Mouse (Mus musculus): ENCODE results near the gene C530025M09Rik. TPM values are rescaled to one million over a fixed set of nuclear protein-coding genes. Genes with fewer than 3 reads are reported as not detected.

C530025M09Rik gene
- total RNA-seq (2015; ENCODE audit: low replicate concordance) (not detected in 2 replicates), total RNA-seq (2017; ENCODE audit: low replicate concordance) (not detected in 2 replicates)

DNA sequence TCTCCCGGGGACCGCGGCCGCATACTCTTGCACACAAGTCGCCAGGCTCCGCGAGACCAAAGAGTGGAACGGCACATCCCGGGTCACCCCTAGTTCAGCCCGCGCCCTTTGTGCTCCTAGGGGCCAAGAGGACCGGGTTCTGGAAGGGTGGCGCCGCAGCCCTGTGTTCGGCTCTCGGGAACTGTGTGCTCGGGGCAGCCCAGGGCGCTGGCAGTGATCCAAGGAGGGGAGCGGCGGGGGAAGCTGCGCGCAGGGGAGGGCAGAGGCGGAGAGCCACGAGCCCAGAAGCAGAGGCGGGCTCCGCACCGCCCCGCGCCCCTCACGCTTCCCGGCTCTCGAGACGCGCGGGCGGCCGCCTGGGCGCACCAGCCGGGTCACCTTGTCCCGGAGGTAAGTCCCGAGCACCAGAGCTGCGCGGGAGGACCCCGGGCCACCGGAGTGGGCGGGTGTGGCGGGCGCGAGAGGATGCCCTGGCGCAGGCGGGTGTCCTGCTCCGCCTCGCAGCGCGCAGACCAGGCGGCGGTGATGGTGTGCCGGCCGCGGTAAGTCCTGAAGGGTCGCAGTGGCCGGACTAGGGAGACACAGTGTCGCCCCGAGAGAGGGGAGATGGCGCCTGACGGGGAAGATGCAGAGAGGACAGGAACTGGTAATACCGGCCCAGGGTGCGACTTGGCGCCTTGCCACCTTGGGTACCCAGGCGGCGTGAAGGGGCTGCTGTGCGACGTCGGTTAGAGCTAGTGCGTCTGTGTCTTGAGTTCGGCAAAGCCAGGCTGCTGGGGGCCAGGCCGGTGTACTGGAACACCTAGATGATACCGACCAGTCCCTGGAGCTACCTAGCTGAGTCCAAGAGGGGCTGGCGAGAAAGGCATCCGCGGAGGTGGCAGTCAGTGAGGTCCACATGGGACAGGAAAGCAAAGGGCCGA, at the start of gene C530025M09Rik:
Gene C530025M09Rik (minus strand): TSS at position 678 of the 923 bp plus-strand sequence.
- no peak for ATAC-seq (replicated peaks; ENCODE audit: low FRiP score, poor library complexity, severe bottlenecking)

DNA sequence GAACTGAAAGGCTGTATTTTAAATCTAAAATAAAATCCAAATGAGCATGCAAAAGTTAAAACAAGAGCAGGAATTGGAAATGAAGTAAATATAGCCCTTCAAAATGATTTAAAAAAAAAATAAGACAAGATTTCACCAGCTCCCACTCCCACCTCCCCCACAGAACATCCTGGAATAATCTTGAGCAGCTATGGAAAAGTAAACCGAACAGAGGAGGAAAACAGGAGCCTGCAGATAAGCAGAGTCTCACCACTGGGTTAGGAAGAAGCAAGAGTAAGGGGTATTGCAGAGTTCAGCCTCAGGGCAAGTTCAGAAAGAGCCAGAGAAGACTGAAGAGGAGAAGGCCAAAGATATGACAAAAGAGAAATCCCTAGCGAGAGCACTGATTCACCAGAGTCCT, 46.9 kb upstream of the C530025M09Rik start:
- no peak for ATAC-seq (replicated peaks; ENCODE audit: low FRiP score, poor library complexity, severe bottlenecking)

DNA sequence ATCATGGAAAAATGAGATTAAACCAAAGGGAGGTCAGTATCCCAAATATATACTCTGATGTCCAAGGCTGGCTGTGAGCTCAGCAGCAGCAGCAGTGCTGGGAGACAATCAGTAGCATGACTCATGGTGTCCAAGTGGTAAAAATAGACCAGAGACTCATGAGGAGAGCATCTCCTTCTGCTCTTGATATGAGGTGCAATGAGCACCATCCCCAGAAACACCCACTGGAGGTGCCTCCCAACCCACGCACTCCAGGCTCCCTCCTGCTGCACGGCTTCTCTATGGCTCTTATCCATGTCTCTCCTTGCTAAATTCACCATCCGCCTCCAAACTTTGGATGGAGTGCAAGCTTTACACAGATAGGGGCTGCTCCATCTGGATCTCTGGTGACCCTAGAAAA, 42.3 kb upstream of the C530025M09Rik start:
- ATAC-seq (replicated peaks; ENCODE audit: low FRiP score, poor library complexity, severe bottlenecking): no peak

DNA sequence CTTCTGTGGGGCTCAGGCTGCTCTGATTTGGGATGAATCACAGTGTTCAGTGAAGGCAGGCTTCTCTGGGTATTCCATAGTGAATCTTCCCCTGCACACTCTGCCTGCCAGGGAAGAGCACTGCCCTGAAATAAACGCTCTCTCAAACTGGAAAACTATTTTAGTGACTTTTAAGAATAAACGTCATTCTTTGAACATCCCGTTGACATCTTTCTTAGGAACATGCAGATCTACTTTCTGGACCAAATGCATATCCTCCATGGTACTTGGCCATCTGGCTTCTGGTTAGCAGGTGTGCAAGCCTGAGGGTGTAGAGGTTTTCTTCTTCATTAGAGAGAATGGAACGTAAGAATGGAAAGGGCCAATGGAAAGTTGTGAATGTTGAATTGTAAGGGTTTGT, 41.5 kb upstream of the C530025M09Rik start:
- no peak for ATAC-seq (replicated peaks; ENCODE audit: low FRiP score, poor library complexity, severe bottlenecking)

DNA sequence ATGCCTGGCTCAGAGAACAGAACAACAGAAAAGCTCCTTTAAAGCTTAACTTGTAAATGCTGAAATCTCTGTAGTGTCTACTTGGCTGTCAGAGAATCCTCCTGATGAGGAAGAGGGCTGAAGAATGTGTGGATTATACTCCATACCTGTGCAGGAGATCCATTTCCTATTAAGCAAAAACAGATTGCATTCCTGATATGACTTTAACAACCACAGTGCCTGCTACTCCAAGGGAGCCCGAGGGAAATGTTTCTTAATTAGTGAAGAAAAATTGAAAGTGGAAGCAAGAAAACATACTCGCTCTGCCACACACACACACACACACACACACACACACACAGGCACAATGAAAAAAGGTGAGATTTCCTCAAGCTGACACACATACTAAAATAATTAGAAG, 39.5 kb upstream of the C530025M09Rik start:
- no peak for ATAC-seq (replicated peaks; ENCODE audit: low FRiP score, poor library complexity, severe bottlenecking)

DNA sequence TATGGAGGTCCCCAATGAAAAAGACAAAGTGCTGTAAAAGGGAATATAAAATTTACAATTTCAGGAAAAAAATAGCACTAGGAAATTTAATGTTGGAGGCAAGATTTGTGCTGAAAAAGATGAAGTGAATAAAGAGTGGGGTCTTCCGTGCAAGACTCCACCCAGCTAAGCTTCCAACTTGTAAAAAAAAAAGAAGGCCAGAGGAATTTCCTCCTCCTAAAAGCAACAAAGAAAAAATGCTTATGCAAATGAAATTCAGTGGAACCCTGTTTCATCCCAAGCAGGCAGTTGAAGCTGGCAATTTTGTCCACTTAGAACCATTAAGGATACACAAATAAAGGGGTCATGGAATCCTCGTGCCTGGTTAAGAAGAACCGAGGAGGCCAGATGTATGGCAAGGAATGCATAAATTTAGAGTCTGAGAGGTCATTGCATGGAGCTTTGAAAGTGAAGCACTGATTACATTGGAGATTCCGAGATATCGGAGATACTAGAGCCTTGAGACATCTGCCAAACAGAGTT, 35.0 kb upstream of the C530025M09Rik start:
- ATAC-seq (replicated peaks; ENCODE audit: low FRiP score, poor library complexity, severe bottlenecking): no peak

DNA sequence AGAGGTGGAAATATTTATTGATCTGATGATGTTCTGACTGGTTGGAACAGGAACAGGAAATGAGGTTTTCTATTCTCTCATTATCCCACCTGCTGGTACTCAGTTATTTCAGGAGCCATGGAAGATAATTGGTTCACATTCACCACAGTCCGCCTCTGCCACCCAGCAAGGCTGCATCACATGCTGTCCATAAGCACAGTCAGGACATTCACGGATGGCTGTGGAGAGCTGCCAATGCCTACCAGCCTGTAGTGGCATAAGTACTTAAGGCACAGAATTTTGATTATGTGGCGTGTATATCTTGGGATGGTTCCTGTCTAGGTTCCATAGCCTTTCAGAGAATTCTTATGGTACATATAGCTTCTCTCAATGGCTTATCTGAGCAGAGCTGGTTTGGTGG, 30.0 kb upstream of the C530025M09Rik start:
- no peak for ATAC-seq (replicated peaks; ENCODE audit: low FRiP score, poor library complexity, severe bottlenecking)

DNA sequence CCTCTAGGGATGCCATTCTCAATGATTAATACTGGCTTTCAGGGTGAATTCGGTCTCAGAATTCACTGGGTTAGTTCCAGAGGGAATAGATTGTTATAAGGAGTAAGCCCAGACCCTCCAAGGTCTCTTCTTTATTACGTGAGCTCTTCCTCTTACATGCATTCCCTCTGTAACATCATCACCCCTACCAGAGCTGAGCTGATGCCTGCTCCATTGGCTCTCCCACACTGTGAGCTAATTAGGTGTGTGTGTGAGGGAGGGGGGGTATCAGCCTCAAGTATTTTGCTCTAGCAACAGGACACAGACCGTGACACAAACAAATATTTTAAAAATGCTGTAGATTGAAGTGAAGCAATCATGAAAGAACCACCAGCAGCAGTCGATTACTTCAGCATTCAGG, 17.8 kb upstream of the C530025M09Rik start:
- no peak for ATAC-seq (replicated peaks; ENCODE audit: low FRiP score, poor library complexity, severe bottlenecking)

DNA sequence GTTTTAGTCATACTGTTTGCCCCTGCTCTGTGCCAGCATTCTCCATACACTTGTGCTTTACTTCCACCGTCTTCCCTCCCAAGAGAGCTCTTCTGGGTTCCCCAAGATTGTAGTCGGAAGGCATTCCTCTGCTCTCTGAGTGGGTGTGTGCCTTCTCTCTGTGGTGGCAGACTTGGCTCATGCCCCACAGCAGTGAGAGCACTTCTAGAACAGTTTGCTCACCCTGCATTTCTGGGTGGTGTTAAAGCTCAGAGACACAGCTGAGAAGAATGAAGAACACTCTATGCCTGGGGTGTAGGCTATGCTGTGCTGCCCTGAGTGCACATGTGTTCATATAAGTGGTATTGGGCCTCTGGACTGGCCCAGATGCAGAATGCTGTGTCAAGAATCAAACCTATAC, 13.6 kb upstream of the C530025M09Rik start:
- no peak for ATAC-seq (replicated peaks; ENCODE audit: low FRiP score, poor library complexity, severe bottlenecking)

DNA sequence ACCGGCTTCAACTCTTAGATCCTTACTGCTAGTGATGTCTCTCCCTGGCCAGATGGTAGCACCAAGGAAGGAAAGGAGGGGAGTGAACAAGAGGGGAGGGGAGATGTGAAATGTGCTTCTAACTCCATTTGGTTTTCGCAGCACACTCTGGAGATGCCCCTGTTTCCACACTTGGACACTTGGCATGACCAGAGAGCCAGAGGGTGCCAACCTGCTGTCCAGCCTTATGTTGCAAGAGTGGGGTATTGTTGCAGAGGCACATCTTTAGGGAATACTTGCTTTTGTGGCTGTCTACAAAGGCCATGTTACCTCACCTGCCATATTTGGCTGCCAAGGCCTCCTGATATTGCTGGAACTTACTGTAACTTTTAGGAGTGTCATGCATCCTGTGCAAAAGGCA, 8.7 kb upstream of the C530025M09Rik start:
- no peak for ATAC-seq (replicated peaks; ENCODE audit: low FRiP score, poor library complexity, severe bottlenecking)

DNA sequence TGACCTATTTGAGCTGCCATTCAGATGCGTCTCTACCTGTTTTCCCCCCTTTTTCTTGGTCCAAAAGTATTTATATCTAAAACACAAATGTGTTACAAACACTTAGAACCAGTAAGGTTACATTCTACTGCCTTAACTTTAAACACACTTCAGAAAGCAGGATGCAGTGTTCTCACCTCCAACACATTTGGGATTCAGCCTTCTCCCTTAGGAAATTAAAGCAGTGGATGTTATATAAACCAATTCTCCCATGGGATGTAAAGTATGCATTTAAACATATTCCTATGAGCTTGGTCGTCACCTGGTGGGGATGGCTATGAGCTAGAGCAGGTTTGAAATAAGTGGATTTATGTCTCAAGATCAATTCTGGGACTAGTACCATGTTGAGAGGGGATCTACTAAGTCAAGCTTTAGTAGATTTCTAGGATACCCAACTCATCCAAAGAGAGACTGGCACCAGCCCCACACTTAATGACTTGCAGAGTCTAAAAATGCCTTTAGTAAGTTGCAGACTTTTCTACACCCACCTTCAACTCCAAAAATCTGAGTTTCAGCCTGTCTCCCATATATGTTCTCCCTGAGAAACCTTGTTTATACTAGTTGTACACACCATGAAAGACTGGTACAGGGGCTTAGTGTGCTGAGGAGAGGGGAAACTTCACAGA, 5.6 kb upstream of the C530025M09Rik start:
- ATAC-seq (replicated peaks; ENCODE audit: low FRiP score, poor library complexity, severe bottlenecking): no peak

DNA sequence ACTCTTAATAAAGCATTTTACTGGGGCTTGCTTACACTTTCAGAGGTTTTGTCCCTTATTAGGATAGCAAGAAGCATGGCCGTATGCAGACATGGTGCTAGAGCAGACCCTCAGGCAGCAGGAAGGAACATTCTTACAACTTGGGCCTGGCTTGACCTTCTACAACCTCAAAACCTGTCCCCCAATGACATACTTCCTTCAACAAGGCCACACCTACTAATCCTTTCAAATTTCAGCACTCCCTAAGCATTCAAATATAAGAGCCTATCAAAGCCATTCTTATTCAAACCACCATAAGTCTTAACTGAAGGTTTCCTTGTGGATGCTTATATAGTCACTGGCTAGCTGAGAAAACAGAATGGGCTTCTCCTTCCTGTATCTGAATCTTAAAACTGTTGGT, 4.1 kb upstream of the C530025M09Rik start:
- ATAC-seq (replicated peaks; ENCODE audit: low FRiP score, poor library complexity, severe bottlenecking): no peak

DNA sequence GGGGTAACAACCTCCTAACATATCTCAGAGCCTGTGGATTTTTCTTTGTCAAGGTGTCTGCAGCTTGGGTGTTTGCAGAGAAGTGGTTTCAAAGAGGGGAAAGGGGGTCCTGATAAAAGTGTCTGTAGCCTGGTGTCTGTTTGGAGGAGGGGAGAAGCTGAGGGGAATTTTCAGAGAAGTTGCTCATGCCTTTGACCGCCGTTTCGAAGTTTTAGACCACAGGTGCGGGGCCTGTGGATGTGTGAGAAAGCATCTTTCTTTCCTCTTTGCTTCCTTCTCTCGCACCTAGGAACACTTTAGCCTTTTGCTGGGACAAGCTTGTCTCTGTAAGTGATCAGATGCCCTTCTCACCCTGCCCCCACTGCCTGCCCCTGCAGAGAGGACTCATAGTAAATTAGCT, 1.3 kb upstream of the C530025M09Rik start:
- ATAC-seq (replicated peaks; ENCODE audit: low FRiP score, poor library complexity, severe bottlenecking): no peak

DNA sequence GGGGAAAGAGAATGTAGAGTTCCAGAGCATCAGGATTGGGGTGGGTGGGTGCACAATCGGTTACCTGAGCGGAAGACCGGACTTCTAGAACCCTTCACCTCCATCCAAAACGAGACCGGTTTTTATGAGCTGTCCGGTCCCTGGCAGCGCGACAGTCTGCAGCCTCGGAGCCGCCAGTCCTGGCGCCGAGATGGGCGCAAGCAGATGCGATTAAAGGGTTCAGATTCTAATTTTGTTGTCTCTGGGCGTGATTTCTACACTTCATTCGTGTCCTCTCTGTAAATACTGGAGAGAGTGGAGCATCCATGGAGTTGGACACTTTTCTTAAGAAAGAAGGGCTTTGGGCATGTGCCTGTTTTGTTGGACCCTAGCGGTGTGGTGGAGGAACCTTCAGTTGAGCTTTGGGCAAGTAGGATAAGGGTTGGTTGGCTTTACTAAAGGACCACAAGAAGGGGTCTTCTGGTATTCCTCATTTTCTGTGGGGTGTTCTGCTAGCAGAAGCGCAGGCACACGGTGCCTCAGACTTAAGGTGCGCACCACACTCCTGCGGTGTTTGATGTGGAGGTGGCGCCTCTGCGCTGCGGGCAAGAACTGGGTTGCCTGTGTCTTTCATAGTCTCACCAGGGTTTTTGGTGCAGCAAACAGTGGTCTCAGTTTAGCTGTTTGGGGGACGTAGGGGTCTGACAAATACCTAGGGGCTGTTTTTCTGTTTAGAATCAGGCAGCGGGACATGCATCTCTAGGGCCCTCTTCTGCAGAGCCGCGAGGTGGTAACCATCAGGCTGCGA, 639 bp upstream of the C530025M09Rik start:
- ATAC-seq (replicated peaks; ENCODE audit: low FRiP score, poor library complexity, severe bottlenecking): no peak

DNA sequence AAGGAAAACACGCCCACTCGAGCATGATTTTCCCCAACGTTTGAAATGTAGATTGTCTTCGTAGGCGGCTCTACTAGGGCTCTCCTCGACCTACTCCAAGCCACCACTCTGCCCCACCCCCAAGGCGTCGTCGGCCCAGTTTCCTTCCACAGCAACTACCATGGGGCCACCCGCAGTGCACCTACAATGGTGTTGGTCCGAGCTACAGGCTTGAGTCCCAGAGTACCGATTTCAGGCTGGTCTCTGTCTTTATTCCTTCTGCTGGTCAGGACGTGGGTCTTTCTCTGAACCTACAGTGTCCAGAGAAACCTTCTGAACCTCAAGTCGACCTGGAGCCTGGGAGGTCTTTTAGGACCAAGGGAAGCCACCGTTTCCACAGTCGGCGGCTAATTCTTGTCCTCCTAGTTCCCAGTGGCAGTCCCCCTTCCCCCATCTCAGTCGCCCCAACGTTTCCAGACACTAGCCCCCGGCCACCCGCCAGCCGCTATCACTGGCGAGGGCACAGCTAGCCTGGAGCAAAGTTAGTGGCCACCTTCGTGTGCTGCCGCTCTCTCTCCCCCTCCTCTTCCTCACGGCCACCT, 968 bp downstream of the C530025M09Rik start:
- ATAC-seq (replicated peaks; ENCODE audit: low FRiP score, poor library complexity, severe bottlenecking): no peak

DNA sequence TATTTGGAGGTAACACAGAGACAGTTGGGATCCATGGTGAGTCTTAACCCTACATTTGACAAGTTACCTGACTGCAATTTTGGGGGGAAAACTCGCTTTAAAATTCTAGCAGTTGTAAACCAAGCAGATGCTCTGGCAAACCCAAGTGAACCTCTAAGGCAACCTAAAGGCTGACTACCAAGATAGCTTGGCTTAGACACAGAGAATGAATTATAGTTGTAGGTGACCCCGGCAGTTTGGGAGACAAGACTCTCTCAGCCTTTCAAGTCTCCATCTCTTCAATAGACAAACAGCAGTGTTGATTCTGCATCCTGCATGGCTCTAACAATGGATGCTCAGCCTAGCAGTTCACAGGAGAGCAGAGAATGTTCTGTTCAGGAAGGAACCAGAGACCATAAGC, 2.1 kb downstream of the C530025M09Rik start, which contains the start of gene Syndig1:
Gene Syndig1 (plus strand): TSS at position 301 of the 400 bp plus-strand sequence.
- ATAC-seq (replicated peaks; ENCODE audit: low FRiP score, poor library complexity, severe bottlenecking): no peak

DNA sequence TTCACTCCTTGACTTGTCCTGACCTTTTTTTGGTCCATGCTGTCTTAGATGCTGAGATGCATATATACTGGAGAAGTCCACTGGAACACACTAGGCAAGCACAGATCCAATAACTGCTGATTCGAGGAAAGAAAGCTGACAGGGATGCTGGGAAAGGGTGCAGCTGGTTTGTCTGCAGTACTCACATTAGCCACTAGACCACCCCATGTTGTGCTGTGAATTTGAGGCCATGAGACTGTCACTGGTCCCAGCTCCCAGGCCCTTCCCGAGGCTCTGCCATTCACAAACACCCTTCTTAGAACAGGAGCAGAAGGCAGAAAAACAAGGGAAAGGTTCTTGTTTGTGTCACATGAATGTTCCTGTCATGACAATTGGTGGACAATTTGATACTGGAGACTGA, 10.8 kb downstream of the C530025M09Rik start:
- ATAC-seq (replicated peaks; ENCODE audit: low FRiP score, poor library complexity, severe bottlenecking): no peak

DNA sequence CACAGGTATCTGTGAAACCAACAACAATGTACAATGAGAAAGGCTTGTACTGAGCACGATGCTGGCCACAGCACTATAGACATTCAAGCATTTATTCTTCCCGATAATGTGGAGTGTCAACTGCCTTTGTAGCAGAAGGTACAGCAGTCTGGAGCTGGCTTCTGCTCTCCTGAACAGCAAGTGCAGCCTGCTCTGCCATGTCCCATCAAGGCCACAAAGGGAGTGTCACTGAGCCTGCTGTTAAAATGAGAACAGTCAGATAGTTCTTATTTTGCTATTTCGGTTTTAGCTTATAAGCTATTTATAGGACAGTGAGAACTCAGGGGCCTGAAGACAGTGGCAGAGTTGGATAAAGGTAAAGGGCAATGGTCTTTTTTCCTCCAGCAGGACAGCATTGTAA, 11.3 kb downstream of the C530025M09Rik start:
- ATAC-seq (replicated peaks; ENCODE audit: low FRiP score, poor library complexity, severe bottlenecking): no peak

DNA sequence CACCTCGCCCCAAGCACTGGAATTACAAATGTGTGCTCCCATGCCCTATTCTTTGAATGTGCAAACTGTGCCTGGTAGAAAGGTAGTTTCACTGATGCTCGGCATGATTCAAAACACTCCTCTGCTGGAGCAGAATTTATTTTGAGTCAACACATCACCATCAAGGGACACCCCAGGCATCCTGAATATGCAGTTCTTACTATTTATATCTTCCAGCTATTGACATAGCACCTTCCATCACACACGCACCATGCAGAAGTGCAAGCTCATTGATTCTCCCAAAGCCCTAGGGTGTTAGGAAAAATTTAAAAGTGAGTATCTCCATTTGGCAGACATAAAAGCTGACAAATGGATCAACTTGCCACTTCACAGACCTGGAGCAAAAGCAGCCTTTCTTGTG, 12.6 kb downstream of the C530025M09Rik start:
- no peak for ATAC-seq (replicated peaks; ENCODE audit: low FRiP score, poor library complexity, severe bottlenecking)

DNA sequence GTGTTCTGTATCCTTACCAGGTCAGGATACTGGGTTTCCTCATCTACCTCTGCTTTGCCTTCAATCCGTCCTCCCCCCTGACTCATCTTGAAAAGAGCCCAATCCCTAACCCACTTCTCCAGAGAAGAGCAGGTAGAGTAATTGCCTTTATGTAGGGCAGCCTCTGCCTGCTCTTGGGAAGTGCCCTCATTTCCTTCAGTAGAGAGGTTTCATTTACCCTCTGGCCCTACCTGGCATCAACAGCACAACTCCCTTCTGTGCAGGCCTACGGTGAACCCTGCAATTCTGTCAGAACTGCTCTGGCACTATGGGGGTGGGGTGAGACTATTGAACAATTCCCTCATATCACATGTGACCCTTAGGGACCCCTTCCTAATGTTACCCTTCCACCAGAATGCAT, 18.1 kb downstream of the C530025M09Rik start:
- ATAC-seq (replicated peaks; ENCODE audit: low FRiP score, poor library complexity, severe bottlenecking): no peak

Measured in erythroid progenitor cell, adult 5-6 weeks (primary cell).